Mouse (Mus musculus) macrophage (primary cell): ENCODE measurements around the gene Wbp1l. TPM values are rescaled to one million over a fixed set of nuclear protein-coding genes. Genes with fewer than 3 reads are reported as not detected.

Source experiments
- H3K27ac ChIP-seq: fragments of 350-480 bp; formaldehyde crosslinking; 2 replicates; pipeline ENCODE4 v1.9.0; 2021
- H3K36me3 ChIP-seq: fragments of 350-480 bp; formaldehyde crosslinking; 2 replicates; pipeline ENCODE4 v1.9.0; 2021; ENCODE audit errors: inconsistent target
- H3K4me3 ChIP-seq: fragments of 350-480 bp; formaldehyde crosslinking; 2 replicates; pipeline ENCODE4 v1.9.0; 2021; ENCODE audit errors: inconsistent target
- H3K79me2 ChIP-seq: fragments of 350-480 bp; formaldehyde crosslinking; 2 replicates; pipeline ENCODE4 v1.9.0; 2021; ENCODE audit errors: inconsistent target
- WGBS: methylation state at CpG from one replicate; pipeline ENCODE4 v1.1.7; 2026; ENCODE audit warnings: inconsistent platforms; ENCODE audit not compliant: missing documents; 5-methylcytosine and 5-hydroxymethylcytosine counted together
- polyA plus RNA-seq: library from polyadenylated mRNA; stranded (reverse); fragments of 250-400 nt; gene quantifications from 3 replicates; pipeline ENCODE4 v1.2.4, GENCODE M21; 2018; ENCODE audit warnings: inconsistent platforms

The Wbp1l gene
- polyA plus RNA-seq, 1 experiment from 2014 or later: 59.3 TPM

GRCm38 (mm10) chr19:46572951-46573937 is 25.6 kb upstream of the Wbp1l start, which contains the start of the genes Arl3 and Sfxn2:
Gene Arl3, minus strand, starts transcription at chr19:46573198.
Gene Sfxn2, plus strand, starts transcription at chr19:46573365.
- peak within 1 kb of the TSS; percentile 86 for H3K4me3 ChIP-seq
- 1% methylated on average over 67 of the region's 67 CpGs for WGBS
- H3K27ac ChIP-seq: no peak within 1 kb of the TSS
- H3K79me2 ChIP-seq: peaks cover 5% of the 10 kb centered on the region; the same call in 1 of the 2 replicates
- H3K36me3 ChIP-seq: no peaks in the 10 kb centered on the region

GRCm38 (mm10) chr19:46573990-46574389 is 24.9 kb upstream of the Wbp1l start:
- Histone ChIP-seq H3K36me3 (no peaks in the 10 kb centered on the region), H3K4me3 (peak overlapping the region; percentile 58), H3K79me2 (peaks cover 5% of the 10 kb centered on the region; the same call in 1 of the 2 replicates), H3K27ac (no peak overlapping the region)
- 49% methylated on average over 5 of the region's 6 CpGs for WGBS

DNA sequence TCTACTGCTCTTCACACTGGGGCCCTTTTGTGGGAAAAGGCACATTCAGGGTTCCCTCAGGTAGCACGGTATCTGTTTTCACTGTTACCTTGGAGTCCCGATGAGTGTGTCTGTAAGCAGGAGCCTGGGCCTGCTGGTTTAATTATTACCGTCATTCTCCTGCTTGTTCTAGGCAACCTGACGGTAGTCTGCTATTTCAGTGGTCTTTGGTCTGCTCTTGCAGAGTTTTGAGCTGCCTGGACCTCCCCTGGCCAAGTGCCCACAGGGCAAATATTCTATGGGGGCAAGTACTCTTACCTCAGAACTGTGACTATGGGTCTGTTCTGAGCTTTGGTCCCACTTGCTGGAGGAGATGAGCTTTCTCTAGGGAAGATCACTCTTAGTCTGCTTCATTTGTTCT is 23.7 kb upstream of the Wbp1l start:
- Histone ChIP-seq H3K36me3 (no peaks in the 10 kb centered on the region), H3K79me2 (peaks cover 5% of the 10 kb centered on the region; the same call in 1 of the 2 replicates), H3K4me3 (no peak overlapping the region), H3K27ac (no peak overlapping the region)
- WGBS: 98% methylated on average over 4 of the region's 4 CpGs

GRCm38 (mm10) chr19:46587823-46588508 is 10.9 kb upstream of the Wbp1l start:
- Histone ChIP-seq H3K36me3 (no peaks in the 10 kb centered on the region), H3K79me2 (no peaks in the 10 kb centered on the region), H3K4me3 (no peak overlapping the region), H3K27ac (no peak overlapping the region)
- WGBS: 73% methylated on average over 13 of the region's 13 CpGs

DNA sequence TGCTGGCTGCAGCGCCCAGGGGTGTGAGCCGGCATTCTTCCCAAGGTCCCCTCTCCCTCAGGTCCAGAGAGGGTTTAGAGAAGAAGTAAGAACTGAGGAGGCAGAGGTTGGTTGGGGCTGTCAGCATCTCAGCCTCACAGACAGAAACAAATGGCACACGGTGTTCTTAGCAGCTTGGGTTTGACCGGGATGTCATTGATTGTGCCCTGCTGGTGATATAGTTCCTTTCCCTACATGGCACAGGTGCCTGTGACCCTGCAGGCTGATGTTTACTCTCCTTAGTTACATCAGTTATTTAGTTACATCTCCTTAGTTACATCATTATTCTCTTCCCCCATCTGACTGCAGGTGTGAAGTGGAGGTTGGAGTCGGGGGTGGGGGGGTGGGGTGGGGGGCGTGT is 7.3 kb upstream of the Wbp1l start:
- no peak overlapping the region for H3K4me3 ChIP-seq
- H3K79me2 ChIP-seq: no peaks in the 10 kb centered on the region
- H3K36me3 ChIP-seq: no peaks in the 10 kb centered on the region
- 97% methylated on average over 4 of the region's 6 CpGs for WGBS
- H3K27ac ChIP-seq: no peak overlapping the region

DNA sequence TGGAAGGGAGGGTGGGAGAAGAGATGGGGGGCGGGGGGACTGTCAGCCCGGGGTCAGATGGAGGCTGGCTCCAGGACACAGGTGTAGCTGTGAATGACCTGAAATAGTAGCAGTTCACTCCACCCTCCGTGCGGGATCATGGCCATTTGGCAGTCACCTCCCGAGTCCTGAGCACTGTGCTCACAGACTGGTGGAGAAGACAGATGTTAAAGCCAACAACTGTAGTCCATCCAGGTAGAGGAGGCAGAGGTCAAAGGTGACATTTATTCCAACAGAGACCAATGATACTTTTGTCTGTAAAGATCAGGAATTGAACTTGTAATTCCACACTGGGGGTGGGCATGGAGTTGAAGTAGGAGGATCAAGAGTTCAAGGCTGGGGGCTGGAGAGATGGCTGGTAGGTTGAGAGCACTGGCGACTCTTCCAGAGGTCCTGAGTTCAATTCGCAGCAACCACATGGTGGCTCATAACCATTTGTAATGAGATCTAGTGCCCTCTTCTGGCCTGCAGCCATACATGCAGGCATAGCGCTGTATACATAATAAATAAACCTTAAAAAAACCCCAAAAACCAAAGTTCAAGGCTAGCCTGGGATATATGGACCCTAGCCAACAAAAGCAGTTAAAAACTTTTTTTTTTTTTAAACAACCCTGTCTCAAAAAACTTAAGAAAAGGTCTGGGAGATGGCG is 6.0 kb upstream of the Wbp1l start:
- Histone ChIP-seq H3K4me3 (no peak overlapping the region), H3K36me3 (no peaks in the 10 kb centered on the region), H3K27ac (no peak overlapping the region), H3K79me2 (no peaks in the 10 kb centered on the region)
- WGBS: 95% methylated on average over 9 of the region's 9 CpGs

GRCm38 (mm10) chr19:46598187-46598586 is 697 bp upstream of the Wbp1l start:
- Histone ChIP-seq H3K36me3 (no peaks in the 10 kb centered on the region), H3K27ac (no peak overlapping the region), H3K4me3 (no peak overlapping the region), H3K79me2 (peaks cover 43% of the 10 kb centered on the region)
- 91% methylated on average over 4 of the region's 4 CpGs for WGBS

DNA sequence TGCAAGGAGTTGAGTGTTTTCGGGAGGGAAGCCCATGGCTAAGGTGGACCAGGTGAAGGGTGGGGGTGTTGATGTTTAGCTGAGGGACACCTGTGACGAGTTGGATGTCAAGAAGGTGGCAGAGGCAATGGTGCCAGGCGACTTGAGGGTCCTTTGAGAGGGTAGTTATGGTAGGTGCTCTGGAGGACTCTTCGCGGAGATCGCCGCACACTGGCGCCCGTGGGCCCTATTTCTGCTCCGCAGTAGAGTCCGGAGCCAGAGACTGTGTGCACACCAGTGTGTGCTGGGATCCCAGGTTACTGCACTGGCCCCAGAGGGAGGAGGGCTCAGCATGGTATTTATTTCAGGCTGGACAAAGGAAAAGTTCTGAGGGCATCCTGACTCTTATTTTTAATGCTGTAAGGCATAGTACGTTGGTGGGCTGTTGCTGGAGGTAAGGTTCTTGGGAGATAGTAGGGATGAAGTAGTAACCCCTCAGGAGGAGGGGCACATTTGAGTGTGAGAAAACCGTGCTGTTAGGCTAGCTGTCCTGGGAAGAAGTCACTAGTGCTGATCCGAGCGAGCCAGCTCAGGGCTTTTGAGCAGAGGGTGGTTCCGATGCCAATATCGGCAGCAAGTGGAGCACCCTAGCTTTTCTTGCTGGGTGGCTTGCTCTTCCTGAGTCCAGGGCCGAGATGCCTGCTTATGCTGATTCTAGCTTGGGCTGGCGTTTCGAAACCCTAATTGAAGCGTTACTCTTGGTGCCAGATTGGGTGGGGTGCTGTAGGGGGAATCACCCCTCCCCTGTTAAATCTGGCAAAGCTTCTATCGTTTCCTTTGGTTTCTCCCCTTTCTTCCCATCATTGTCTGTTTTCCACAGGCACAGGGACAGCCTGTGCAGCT is 732 bp downstream of the Wbp1l start:
- H3K79me2 ChIP-seq: peaks cover 57% of the 10 kb centered on the region
- H3K4me3 ChIP-seq: peak overlapping the region; percentile 98
- H3K27ac ChIP-seq: peak overlapping the region; percentile 66
- WGBS: 2% methylated on average over 21 of the region's 22 CpGs
- no peaks in the 10 kb centered on the region for H3K36me3 ChIP-seq

GRCm38 (mm10) chr19:46600371-46600770 is 1.5 kb downstream of the Wbp1l start:
- Histone ChIP-seq H3K27ac (peak overlapping the region; percentile 66; the same call in 1 of the 2 replicates), H3K4me3 (peak overlapping the region; percentile 98)
- WGBS: 28% methylated on average over 4 of the region's 4 CpGs

DNA sequence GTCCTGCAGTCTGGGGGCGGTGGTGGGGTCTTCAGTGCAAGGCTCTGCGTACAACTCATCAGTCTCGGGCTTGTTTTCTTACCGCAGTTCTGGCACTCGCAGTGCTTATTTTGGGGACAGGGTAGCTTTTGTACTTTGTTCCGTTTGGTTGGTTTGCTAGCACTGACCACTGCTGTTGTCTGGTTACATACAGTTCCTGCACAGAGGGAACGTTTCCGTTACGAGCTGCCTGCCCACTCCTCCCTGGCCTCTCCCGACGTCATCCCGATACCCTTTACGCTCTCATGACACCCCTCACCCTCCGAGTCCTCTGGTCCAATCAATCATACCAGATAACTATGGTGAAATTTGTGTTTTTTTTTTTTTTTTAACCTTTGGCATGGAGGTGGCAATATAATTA is 2.6 kb downstream of the Wbp1l start:
- Histone ChIP-seq H3K27ac (no peak overlapping the region), H3K4me3 (no peak overlapping the region), H3K36me3 (peaks cover 11% of the 10 kb centered on the region; the same call in 1 of the 2 replicates), H3K79me2 (peaks cover 76% of the 10 kb centered on the region)
- 49% methylated on average over 14 of the region's 14 CpGs for WGBS

More at GRCm38 (mm10) chr19:46600371-46600770, 1.5 kb downstream of the Wbp1l start:
- H3K79me2 ChIP-seq: peaks cover 65% of the 10 kb centered on the region
- H3K36me3 ChIP-seq: no peaks in the 10 kb centered on the region

DNA sequence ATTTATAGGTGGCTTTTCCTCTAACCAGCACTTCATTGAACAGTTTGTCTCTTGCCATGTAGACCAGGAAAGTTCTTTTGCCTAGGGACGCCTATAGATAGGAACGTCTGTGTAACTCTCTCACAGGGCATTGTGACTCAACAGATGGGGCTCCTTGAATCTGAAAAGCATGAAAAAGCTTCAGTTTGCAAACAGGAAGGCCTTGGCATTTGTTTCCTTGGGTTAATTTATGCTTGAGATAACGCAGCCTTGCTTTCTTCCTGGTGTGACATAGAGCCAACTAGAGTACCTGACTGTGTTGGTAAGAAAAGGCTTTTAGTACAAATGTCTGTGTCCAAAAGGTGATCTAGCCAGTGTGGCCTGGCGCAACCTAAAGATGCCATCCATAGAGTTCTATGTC is 3.5 kb downstream of the Wbp1l start:
- H3K4me3 ChIP-seq: no peak overlapping the region
- H3K36me3 ChIP-seq: peaks cover 19% of the 10 kb centered on the region; the same call in 1 of the 2 replicates
- WGBS: 60% methylated on average over 4 of the region's 4 CpGs
- peaks cover 85% of the 10 kb centered on the region for H3K79me2 ChIP-seq
- H3K27ac ChIP-seq: no peak overlapping the region

- Histone ChIP-seq H3K27ac (no peak overlapping the region), H3K4me3 (no peak overlapping the region), H3K79me2 (peaks cover 98% of the 10 kb centered on the region), H3K36me3 (peaks cover 33% of the 10 kb centered on the region; the same call in 1 of the 2 replicates)
- 64% methylated on average over 13 of the region's 13 CpGs for WGBS
Observed at GRCm38 (mm10) chr19:46606718-46607117, 7.8 kb downstream of the Wbp1l start.

DNA sequence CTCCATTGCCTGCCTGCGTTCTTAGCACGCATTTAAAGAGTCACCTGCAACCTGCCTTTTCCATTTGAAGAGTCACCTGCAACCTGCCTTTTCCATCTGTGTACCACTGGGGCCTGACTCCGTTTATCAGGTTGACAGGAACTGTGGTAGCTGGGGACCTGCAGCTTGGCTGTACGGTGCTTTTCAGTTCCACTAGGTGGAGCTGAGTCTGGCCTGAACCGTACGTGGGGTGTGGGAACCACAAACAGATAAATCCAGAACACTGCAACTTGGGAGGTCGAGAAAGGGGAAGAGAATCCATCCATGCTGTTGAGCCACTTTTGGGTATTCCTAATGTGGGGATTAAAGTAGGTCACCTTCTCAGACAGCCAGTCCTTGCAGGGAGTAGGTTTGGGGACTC is 8.5 kb downstream of the Wbp1l start:
- no peak overlapping the region for H3K4me3 ChIP-seq
- WGBS: 29% methylated on average over 7 of the region's 7 CpGs
- H3K27ac ChIP-seq: no peak overlapping the region
- peaks cover 98% of the 10 kb centered on the region for H3K79me2 ChIP-seq
- peaks cover 33% of the 10 kb centered on the region; the same call in 1 of the 2 replicates for H3K36me3 ChIP-seq
